Mouse (Mus musculus) liver, embryonic 18 days (tissue): ENCODE data around the gene Nupl2. TPM values are rescaled to one million over a fixed set of nuclear protein-coding genes. Genes with fewer than 3 reads are reported as not detected.

Experiments
- polyA plus RNA-seq: library from polyadenylated mRNA; depleted of rRNA; stranded (reverse); fragments of >200 nt; gene quantifications from 2 replicates; pipeline ENCODE4 v1.2.3, GENCODE M21; 2012; rRNA removed

Nupl2 gene
- polyA plus RNA-seq: 3.3 and 3.4 TPM in 2 replicates

DNA sequence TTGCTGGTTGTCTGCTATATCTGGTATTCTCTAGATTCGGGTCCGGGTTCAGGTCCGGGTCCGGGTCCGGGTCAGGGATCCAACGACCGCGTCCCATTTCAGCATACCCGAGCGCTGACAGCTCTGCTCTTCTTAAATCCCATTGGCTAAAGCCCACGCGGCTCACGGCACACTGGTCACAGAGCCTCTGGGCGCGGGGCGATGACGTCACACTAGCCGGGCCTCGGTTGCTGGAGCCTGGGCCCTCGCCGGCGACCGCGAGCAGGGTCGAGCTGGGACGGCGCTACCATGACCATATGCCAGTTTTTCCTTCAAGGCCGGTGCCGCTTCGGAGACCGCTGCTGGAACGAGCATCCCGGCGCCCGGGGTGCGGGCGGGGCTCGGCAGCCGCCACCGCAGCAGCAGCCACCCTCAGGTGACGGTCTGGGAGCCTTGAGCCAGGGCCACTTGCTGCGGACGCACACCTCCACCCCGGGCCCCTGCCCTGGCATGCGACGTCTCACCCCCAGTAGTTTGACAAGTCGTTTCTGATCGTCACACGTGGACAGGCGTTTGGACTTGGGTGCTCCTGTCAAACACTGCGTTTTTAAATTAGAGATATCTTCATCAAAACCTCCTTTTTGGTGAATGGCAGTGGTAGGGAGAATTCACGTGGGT, at the start of gene Nupl2:
TSS of gene Nupl2 (plus strand) at position 175 of the 657 bp plus-strand sequence.

Other genes starting within 250 kb of the Nupl2 start
- gene Fam126a, start 134.3 kb upstream of the Nupl2 start, polyA plus RNA-seq: 11.1 and 11.4 TPM in 2 replicates
- gene Klhl7, start 64.4 kb upstream of the Nupl2 start, polyA plus RNA-seq: 7.7 and 7.9 TPM in 2 replicates
- 0.70 and 0.86 TPM in 2 replicates for gene Kcnh2, start 186.6 kb downstream of the Nupl2 start, polyA plus RNA-seq
- 2.1 and 2.6 TPM in 2 replicates for gene Nos3, start 199.8 kb downstream of the Nupl2 start, polyA plus RNA-seq
- 5.7 and 8.2 TPM in 2 replicates for gene Atg9b, start 227.2 kb downstream of the Nupl2 start, polyA plus RNA-seq
- 22.3 and 23.8 TPM in 2 replicates for gene Abcb8, start 228.7 kb downstream of the Nupl2 start, polyA plus RNA-seq
- gene Asic3, start 248.4 kb downstream of the Nupl2 start, polyA plus RNA-seq: 0.25 and 0.31 TPM in 2 replicates